Mouse (Mus musculus): ENCODE data around the gene Tjp2. TPM values are rescaled to one million over a fixed set of nuclear protein-coding genes. Genes with fewer than 3 reads are reported as not detected.

Gene Tjp2
- polyA plus RNA-seq, 1 experiment from 2014 or later, result 18.3 TPM

DNA sequence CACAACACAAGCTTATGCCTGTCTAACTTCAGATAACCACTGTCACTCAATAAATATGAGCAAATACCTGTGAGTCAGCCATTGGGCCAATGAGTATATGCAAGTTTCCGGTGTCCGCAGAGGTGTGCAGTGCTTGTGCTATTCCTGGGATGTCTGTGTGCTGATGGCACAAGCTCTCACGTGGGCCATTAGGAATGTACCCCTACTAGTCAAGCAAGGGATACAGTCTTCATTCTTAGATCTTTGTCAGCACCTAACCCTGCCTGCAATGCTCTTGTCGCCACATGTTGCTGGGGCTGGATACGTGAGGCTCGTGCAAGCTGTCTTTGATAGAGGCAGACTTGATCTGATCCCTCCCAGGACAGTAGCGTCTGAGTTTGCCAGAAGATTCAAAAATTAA is 148.3 kb downstream of the Tjp2 start:
- Histone ChIP-seq H3K36me3 (ENCODE audit: control insufficient read depth, insufficient read depth, low read length) (no peaks in the 10 kb centered on the region), H3K4me1 (replicated peaks; ENCODE audit: control insufficient read depth, insufficient read depth) (no peaks in the 10 kb centered on the region), H3K9me3 (ENCODE audit: control insufficient read depth, low read length) (no peaks in the 10 kb centered on the region), H3K9ac (ENCODE audit: low read length) (no peak overlapping the region), H3K27ac (replicated peaks) (no peak overlapping the region), H3K27me3 (ENCODE audit: control insufficient read depth, insufficient read depth, low read length) (no peaks in the 10 kb centered on the region), H3K4me2 (replicated peaks; ENCODE audit: low read depth) (no peak overlapping the region), H3K4me3 (ENCODE audit: low read depth, low read length) (no peak overlapping the region)
- no peak for DNase-seq (ENCODE audit: low spot score)
- no peak for ATAC-seq (ENCODE audit: low FRiP score, low TSS enrichment)
- 80% methylated on average over 7 of the region's 7 CpGs for WGBS
- no peak for TF ChIP-seq CTCF (IDR thresholded peaks at IDR 0.05; ENCODE audit: low read depth)
- no peak for TF ChIP-seq EP300 (optimal IDR thresholded peaks at IDR 0.05)

DNA sequence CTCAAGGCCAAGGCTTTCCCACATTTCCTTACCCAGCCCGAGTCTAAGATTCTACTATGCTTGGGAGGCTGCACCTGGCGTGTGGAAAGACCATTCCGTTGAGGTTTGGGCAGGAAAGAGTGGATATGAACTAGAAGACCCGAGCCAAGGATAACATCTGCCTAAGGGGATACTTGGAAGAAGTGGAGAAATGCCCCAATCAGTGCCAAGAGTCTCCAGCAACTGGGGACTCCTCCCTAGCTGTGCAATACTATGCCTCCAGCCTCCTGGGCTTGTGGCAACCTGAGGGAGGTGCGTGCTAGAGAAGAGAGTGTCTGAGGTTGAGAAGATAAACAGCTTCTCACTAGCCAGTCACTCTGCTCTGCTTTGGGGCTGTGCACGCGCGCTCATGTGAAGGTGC is 148.9 kb downstream of the Tjp2 start:
- ATAC-seq (ENCODE audit: low FRiP score, low TSS enrichment), result no peak
- no peaks in the 10 kb centered on the region for H3K4me1 ChIP-seq (replicated peaks; ENCODE audit: control insufficient read depth, insufficient read depth)
- H3K4me3 ChIP-seq (ENCODE audit: low read depth, low read length), result no peak overlapping the region
- H3K36me3 ChIP-seq (ENCODE audit: control insufficient read depth, insufficient read depth, low read length), result no peaks in the 10 kb centered on the region
- DNase-seq (ENCODE audit: low spot score), result no peak
- H3K27ac ChIP-seq (replicated peaks), result no peak overlapping the region
- no peak for TF ChIP-seq CTCF (IDR thresholded peaks at IDR 0.05; ENCODE audit: low read depth)
- TF ChIP-seq EP300 (optimal IDR thresholded peaks at IDR 0.05), result no peak
- no peaks in the 10 kb centered on the region for H3K9me3 ChIP-seq (ENCODE audit: control insufficient read depth, low read length)
- H3K27me3 ChIP-seq (ENCODE audit: control insufficient read depth, insufficient read depth, low read length), result no peaks in the 10 kb centered on the region
- no peak overlapping the region for H3K4me2 ChIP-seq (replicated peaks; ENCODE audit: low read depth)
- H3K9ac ChIP-seq (ENCODE audit: low read length), result no peak overlapping the region
- 72% methylated on average over 8 of the region's 8 CpGs for WGBS

DNA sequence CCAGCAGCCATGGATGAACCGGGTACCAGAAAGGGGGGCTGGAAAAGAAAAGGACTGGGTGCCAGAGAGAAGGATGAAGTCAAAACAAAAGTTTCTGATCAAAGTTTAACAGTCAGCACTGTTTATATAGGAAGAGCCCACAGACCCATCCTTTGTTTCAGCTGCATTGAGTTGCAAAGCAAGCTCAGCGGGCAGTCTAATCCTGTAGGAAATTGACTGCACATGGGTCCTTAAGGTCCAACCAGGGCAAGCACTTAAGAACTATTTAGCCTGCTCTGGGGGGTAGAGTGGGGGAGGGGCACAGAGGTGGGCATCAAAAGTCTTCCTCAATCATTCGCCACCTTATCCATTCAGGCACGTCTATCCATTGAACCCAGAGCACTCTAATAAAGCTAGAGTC is 151.7 kb downstream of the Tjp2 start:
- H3K4me2 ChIP-seq (replicated peaks; ENCODE audit: low read depth), result no peak overlapping the region
- no peak overlapping the region for H3K4me3 ChIP-seq (ENCODE audit: low read depth, low read length)
- no peaks in the 10 kb centered on the region for H3K9me3 ChIP-seq (ENCODE audit: control insufficient read depth, low read length)
- H3K9ac ChIP-seq (ENCODE audit: low read length), result no peak overlapping the region
- H3K27ac ChIP-seq (replicated peaks), result no peak overlapping the region
- no peak for TF ChIP-seq EP300 (optimal IDR thresholded peaks at IDR 0.05)
- no peak for TF ChIP-seq CTCF (IDR thresholded peaks at IDR 0.05; ENCODE audit: low read depth)
- no peaks in the 10 kb centered on the region for H3K4me1 ChIP-seq (replicated peaks; ENCODE audit: control insufficient read depth, insufficient read depth)
- WGBS, result 71% methylated on average over 4 of the region's 4 CpGs
- H3K36me3 ChIP-seq (ENCODE audit: control insufficient read depth, insufficient read depth, low read length), result no peaks in the 10 kb centered on the region
- H3K27me3 ChIP-seq (ENCODE audit: control insufficient read depth, insufficient read depth, low read length), result no peaks in the 10 kb centered on the region
- DNase-seq (ENCODE audit: low spot score) (no peak), ATAC-seq (ENCODE audit: low FRiP score, low TSS enrichment) (no peak)

DNA sequence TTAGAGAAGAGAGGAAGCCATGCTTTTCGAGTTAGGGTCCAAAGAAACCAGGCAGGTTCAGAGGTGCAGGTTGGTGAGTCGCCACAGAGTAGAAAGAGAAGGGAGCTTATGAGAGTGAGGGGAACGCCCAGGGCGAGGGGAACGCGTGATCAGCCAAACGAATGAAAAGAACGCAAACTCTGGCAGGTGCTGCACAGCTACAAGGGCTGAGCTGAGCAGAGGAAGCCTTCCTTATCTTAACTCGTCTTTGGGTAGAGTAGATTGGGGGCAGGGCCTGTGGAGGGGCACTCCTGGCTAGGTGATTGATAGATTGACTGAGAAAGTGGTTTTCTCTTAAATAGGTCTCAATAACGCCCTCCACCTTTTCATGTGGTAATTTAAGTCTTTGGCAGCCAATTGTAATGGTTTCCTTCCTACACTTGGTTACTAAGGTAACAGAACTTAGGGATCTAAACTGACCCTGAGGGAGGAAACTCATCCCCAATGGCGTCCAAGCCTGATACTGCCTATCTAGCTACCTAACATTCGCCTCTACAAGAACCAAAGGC is 160.4 kb downstream of the Tjp2 start:
- WGBS, result 43% methylated on average over 12 of the region's 12 CpGs
- no peak overlapping the region for H3K9ac ChIP-seq (ENCODE audit: low read length)
- H3K27me3 ChIP-seq (ENCODE audit: control insufficient read depth, insufficient read depth, low read length), result no peaks in the 10 kb centered on the region
- no peaks in the 10 kb centered on the region for H3K4me1 ChIP-seq (replicated peaks; ENCODE audit: control insufficient read depth, insufficient read depth)
- no peak for DNase-seq (ENCODE audit: low spot score)
- no peaks in the 10 kb centered on the region for H3K9me3 ChIP-seq (ENCODE audit: control insufficient read depth, low read length)
- H3K4me2 ChIP-seq (replicated peaks; ENCODE audit: low read depth), result no peak overlapping the region
- ATAC-seq (ENCODE audit: low FRiP score, low TSS enrichment), result no peak
- H3K27ac ChIP-seq (replicated peaks), result no peak overlapping the region
- no peak overlapping the region for H3K4me3 ChIP-seq (ENCODE audit: low read depth, low read length)
- H3K36me3 ChIP-seq (ENCODE audit: control insufficient read depth, insufficient read depth, low read length), result no peaks in the 10 kb centered on the region
- TF ChIP-seq EP300 (optimal IDR thresholded peaks at IDR 0.05) (no peak), CTCF (IDR thresholded peaks at IDR 0.05; ENCODE audit: low read depth) (no peak)

DNA sequence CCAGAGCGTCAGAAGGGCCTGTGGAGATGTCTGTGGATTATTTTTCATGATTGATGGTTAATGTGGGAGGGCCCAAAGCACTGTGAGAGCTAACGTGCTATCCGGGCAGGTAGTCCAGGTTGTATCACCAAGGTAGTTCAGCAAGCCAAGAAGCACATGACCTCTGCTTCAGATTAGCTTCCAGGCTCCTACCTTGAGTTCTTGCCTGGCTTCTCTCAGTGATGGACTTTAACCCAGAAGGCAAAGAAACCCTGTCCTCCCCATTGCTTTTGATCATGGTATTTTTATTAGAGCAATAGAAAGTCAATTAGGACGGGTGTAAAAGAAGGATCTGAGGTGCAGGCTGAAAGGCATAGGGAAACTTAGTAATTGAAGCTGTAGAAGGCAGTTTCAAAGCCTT is 161.2 kb downstream of the Tjp2 start:
- TF ChIP-seq CTCF (IDR thresholded peaks at IDR 0.05; ENCODE audit: low read depth) (no peak), EP300 (optimal IDR thresholded peaks at IDR 0.05) (no peak)
- DNase-seq (ENCODE audit: low spot score) (no peak), ATAC-seq (ENCODE audit: low FRiP score, low TSS enrichment) (no peak)
- no peaks in the 10 kb centered on the region for H3K27me3 ChIP-seq (ENCODE audit: control insufficient read depth, insufficient read depth, low read length)
- 59% methylated on average over 4 of the region's 4 CpGs for WGBS
- no peak overlapping the region for H3K4me3 ChIP-seq (ENCODE audit: low read depth, low read length)
- H3K36me3 ChIP-seq (ENCODE audit: control insufficient read depth, insufficient read depth, low read length), result no peaks in the 10 kb centered on the region
- no peak overlapping the region for H3K4me2 ChIP-seq (replicated peaks; ENCODE audit: low read depth)
- H3K27ac ChIP-seq (replicated peaks), result no peak overlapping the region
- H3K9ac ChIP-seq (ENCODE audit: low read length), result no peak overlapping the region
- H3K9me3 ChIP-seq (ENCODE audit: control insufficient read depth, low read length), result no peaks in the 10 kb centered on the region
- no peaks in the 10 kb centered on the region for H3K4me1 ChIP-seq (replicated peaks; ENCODE audit: control insufficient read depth, insufficient read depth)

DNA sequence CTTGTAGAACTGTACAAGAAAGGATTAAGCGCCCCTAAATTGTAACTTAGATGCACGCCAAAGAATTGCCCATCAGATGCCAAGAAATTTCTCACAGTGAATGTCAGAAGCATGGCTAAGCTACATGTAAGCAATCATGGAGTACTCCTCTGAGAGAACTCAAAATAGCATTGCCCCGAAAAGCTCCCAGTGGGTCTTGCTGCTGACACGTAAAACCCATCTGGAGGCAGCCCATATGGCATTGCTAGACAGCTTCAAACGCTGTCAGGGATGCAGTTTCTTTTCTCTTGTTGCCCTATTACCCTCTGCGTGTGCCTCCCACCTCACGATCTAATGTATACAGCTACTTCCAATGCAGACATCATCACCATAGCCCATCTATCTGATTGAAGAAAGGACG is 166.0 kb downstream of the Tjp2 start:
- Histone ChIP-seq H3K36me3 (ENCODE audit: control insufficient read depth, insufficient read depth, low read length) (no peaks in the 10 kb centered on the region), H3K27ac (replicated peaks) (no peak overlapping the region), H3K27me3 (ENCODE audit: control insufficient read depth, insufficient read depth, low read length) (no peaks in the 10 kb centered on the region), H3K4me2 (replicated peaks; ENCODE audit: low read depth) (no peak overlapping the region), H3K4me1 (replicated peaks; ENCODE audit: control insufficient read depth, insufficient read depth) (no peaks in the 10 kb centered on the region), H3K9me3 (ENCODE audit: control insufficient read depth, low read length) (no peaks in the 10 kb centered on the region), H3K9ac (ENCODE audit: low read length) (no peak overlapping the region), H3K4me3 (ENCODE audit: low read depth, low read length) (no peak overlapping the region)
- DNase-seq (ENCODE audit: low spot score) (no peak), ATAC-seq (ENCODE audit: low FRiP score, low TSS enrichment) (no peak)
- TF ChIP-seq EP300 (optimal IDR thresholded peaks at IDR 0.05) (no peak), CTCF (IDR thresholded peaks at IDR 0.05; ENCODE audit: low read depth) (no peak)
- WGBS, result 53% methylated on average over 8 of the region's 8 CpGs

Measured in stomach, postnatal 0 days (tissue).